Comparison of ENCODE assay signal across 8 mouse cellular contexts in the genomic region with DNA sequence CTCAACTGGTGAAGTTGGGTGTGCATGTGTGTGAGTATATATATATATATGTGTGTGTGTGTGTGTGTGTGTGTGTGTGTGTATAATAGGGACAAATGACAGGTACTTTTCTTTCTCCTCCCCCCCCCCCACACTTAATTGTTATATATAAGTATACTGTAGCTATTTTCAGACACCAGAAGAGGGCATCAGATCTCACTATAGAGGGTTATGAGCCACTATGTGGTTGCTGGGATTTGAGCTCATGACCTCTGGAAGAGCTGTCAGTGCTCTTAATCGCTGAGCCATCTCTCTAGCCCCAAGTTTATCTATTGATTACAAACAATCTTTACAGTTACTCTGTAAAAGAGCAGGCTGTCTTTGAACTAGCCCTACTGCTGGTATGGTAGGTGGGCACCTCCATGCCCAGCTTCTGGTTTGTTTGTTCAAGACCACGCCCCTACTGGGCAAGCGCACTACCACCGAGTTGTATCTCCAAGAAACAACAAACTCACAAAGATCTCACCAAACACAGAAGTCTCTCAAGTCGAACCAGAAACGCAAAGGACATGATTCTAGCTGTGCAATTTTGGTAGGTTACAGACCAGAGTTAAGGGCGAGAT. TPM values are rescaled to one million over a fixed set of nuclear protein-coding genes. Genes with fewer than 3 reads are reported as not detected.
DNase-seq lines count a peak whose midpoint lies in the region; ATAC-seq and TF ChIP-seq lines count a peak whose summit lies in the region.

No protein-coding gene starts in this region.

- 3% methylated on average over 7 of the region's 7 CpGs for WGBS in embryonic facial prominence, embryonic 10.5 days
- WGBS in intestine, embryonic 16.5 days, result 2% methylated on average over 7 of the region's 7 CpGs
- 6% methylated on average over 7 of the region's 7 CpGs for WGBS in neural tube, embryonic 14.5 days

- H3K36me3 ChIP-seq in embryonic facial prominence, embryonic 10.5 days (replicated peaks), result peaks cover 23% of the 10 kb centered on the region
- no peaks in the 10 kb centered on the region for H3K36me3 ChIP-seq in intestine, embryonic 16.5 days (ENCODE audit: control insufficient read depth, insufficient read depth, low read length)
- no peaks in the 10 kb centered on the region for H3K36me3 ChIP-seq in neural tube, embryonic 14.5 days (ENCODE audit: control insufficient read depth, insufficient read depth, low read length)

- H3K4me3 ChIP-seq in left cerebral cortex, adult 2 months, result peak overlapping the region; percentile 76
- H3K4me3 ChIP-seq in embryonic facial prominence, embryonic 10.5 days, result peak overlapping the region; percentile 88
- H3K4me3 ChIP-seq in intestine, embryonic 16.5 days (ENCODE audit: low read length), result peak overlapping the region; percentile 83
- peak overlapping the region; percentile 76 for H3K4me3 ChIP-seq in neural tube, embryonic 14.5 days (ENCODE audit: low read depth, low read length)

- no peak; the same call in 1 of the 2 replicates for TF ChIP-seq CTCF in left cerebral cortex, adult 2 months (IDR thresholded peaks at IDR 0.05)

- intact Hi-C loops in left cerebral cortex, adult 2 months (cut with DNase I), result no loop called here
- intact Hi-C loops in left cerebral cortex, postnatal 4 days (cut with DNase I), result no loop called here

- 0 out of 2 replicates have a peak overlapping the region, but pooled peaks have one; percentile 4 for H3K27ac ChIP-seq in left cerebral cortex, adult 2 months
- H3K27ac ChIP-seq in embryonic facial prominence, embryonic 10.5 days (replicated peaks), result peak overlapping the region; percentile 87
- peak overlapping the region; percentile 53 for H3K27ac ChIP-seq in intestine, embryonic 16.5 days (ENCODE audit: low read length)
- no peak overlapping the region for H3K27ac ChIP-seq in neural tube, embryonic 14.5 days (ENCODE audit: low read depth, low read length)

- H3K9ac ChIP-seq in intestine, embryonic 16.5 days (ENCODE audit: low read depth, low read length), result 0 out of 2 replicates have a peak overlapping the region, but pooled peaks have one; percentile 30
- H3K9ac ChIP-seq in neural tube, embryonic 14.5 days (replicated peaks; ENCODE audit: low read depth, low read length), result no peak overlapping the region

- H3K4me1 ChIP-seq in embryonic facial prominence, embryonic 10.5 days, result peaks cover 24% of the 10 kb centered on the region
- H3K4me1 ChIP-seq in intestine, embryonic 16.5 days (ENCODE audit: control insufficient read depth, insufficient read depth, low read length), result peaks cover 12% of the 10 kb centered on the region
- H3K4me1 ChIP-seq in neural tube, embryonic 14.5 days (ENCODE audit: control insufficient read depth, insufficient read depth, low read length), result peaks cover 11% of the 10 kb centered on the region

- H3K9me3 ChIP-seq in embryonic facial prominence, embryonic 10.5 days, result no peaks in the 10 kb centered on the region
- H3K9me3 ChIP-seq in intestine, embryonic 16.5 days (ENCODE audit: control insufficient read depth, low read length), result no peaks in the 10 kb centered on the region
- no peaks in the 10 kb centered on the region for H3K9me3 ChIP-seq in neural tube, embryonic 14.5 days (ENCODE audit: control insufficient read depth, low read length)

- peak; percentile 64 for ATAC-seq in intestine, embryonic 16.5 days
- peak; percentile 62 for ATAC-seq in neural tube, embryonic 14.5 days (ENCODE audit: low read depth)

- no peak for DNase-seq in left cerebral cortex, adult 2 months (ENCODE audit: extremely low spot score in 1 of 2, low spot score in 2 of 2)
- no peak for DNase-seq in left cerebral cortex, adult 9 months (ENCODE audit: low spot score in 2 of 2)
- DNase-seq in embryonic facial prominence, embryonic 10.5 days (ENCODE audit: low spot score), result no peak
- DNase-seq in left cerebral cortex, postnatal 4 days, result no peak
- no peak for DNase-seq in frontal cortex, postnatal 14 days (ENCODE audit: low spot score in 2 of 2)
- DNase-seq in urinary bladder, adult 2 months (ENCODE audit: low spot score), result no peak

- peak overlapping the region; percentile 52 for H3K4me2 ChIP-seq in intestine, embryonic 16.5 days (ENCODE audit: low read depth, low read length)
- peak overlapping the region; percentile 78 for H3K4me2 ChIP-seq in neural tube, embryonic 14.5 days (ENCODE audit: low read depth, low read length)

- no peaks in the 10 kb centered on the region for H3K27me3 ChIP-seq in embryonic facial prominence, embryonic 10.5 days (replicated peaks; ENCODE audit: low read depth, poor library complexity, severe bottlenecking)
- H3K27me3 ChIP-seq in intestine, embryonic 16.5 days (replicated peaks; ENCODE audit: control insufficient read depth, insufficient read depth, low read length), result no peaks in the 10 kb centered on the region
- H3K27me3 ChIP-seq in neural tube, embryonic 14.5 days (ENCODE audit: control insufficient read depth, insufficient read depth, low read length), result no peaks in the 10 kb centered on the region

RNA-seq across cellular contexts. Expression of gene Wdr4, which starts 0.3 kb away (rescaled TPM):
- total RNA-seq in left cerebral cortex, adult 2 months (2021), result 10 to 100 TPM; 26.4 to 27.7 TPM
- polyA plus RNA-seq in embryonic facial prominence, embryonic 10.5 days (2016; fragmentation: Nextera tagmentation; extraction: Ambion mirVana), result 67.7 and 73.5 TPM in 2 replicates
- 39.5 and 42.3 TPM in 2 replicates for polyA plus RNA-seq in intestine, embryonic 16.5 days (2015; fragmentation: Nextera tagmentation; extraction: Ambion mirVana)
- polyA plus RNA-seq in neural tube, embryonic 14.5 days (2014; fragmentation: Nextera tagmentation; extraction: Ambion mirVana), result 29.9 and 33.1 TPM in 2 replicates
- total RNA-seq in left cerebral cortex, postnatal 4 days (2021), result 10 to 100 TPM; 41.6 to 44.5 TPM
- polyA plus RNA-seq in urinary bladder, adult 2 months (2012; rRNA removed), result 20.5 and 26.7 TPM in 2 replicates

RNA-seq across cellular contexts. Expression of gene Ndufv3, which starts 0.5 kb away (rescaled TPM):
- total RNA-seq in left cerebral cortex, adult 2 months (2021), result 100 to 1,000 TPM; 222 to 229 TPM
- 242 and 244 TPM in 2 replicates for polyA plus RNA-seq in embryonic facial prominence, embryonic 10.5 days (2016; fragmentation: Nextera tagmentation; extraction: Ambion mirVana)
- 467 and 488 TPM in 2 replicates for polyA plus RNA-seq in intestine, embryonic 16.5 days (2015; fragmentation: Nextera tagmentation; extraction: Ambion mirVana)
- polyA plus RNA-seq in neural tube, embryonic 14.5 days (2014; fragmentation: Nextera tagmentation; extraction: Ambion mirVana), result 422 and 513 TPM in 2 replicates
- total RNA-seq in left cerebral cortex, postnatal 4 days (2021), result 100 to 1,000 TPM; 269 to 291 TPM
- polyA plus RNA-seq in urinary bladder, adult 2 months (2012; rRNA removed), result 219 and 221 TPM in 2 replicates

RNA-seq across cellular contexts. Expression of gene Pknox1, which starts 45.1 kb away (rescaled TPM):
- total RNA-seq in left cerebral cortex, adult 2 months (2021), result 10 to 100 TPM; 14.3 to 16.2 TPM
- polyA plus RNA-seq in embryonic facial prominence, embryonic 10.5 days (2016; fragmentation: Nextera tagmentation; extraction: Ambion mirVana), result 22.9 and 25.1 TPM in 2 replicates
- 25.7 and 27.4 TPM in 2 replicates for polyA plus RNA-seq in intestine, embryonic 16.5 days (2015; fragmentation: Nextera tagmentation; extraction: Ambion mirVana)
- 60.2 and 64.9 TPM in 2 replicates for polyA plus RNA-seq in neural tube, embryonic 14.5 days (2014; fragmentation: Nextera tagmentation; extraction: Ambion mirVana)
- total RNA-seq in left cerebral cortex, postnatal 4 days (2021), result 10 to 100 TPM; 17.8 to 18.8 TPM
- polyA plus RNA-seq in urinary bladder, adult 2 months (2012; rRNA removed), result 21.4 and 23.1 TPM in 2 replicates
